Mouse (Mus musculus) embryo, embryonic 10 days (tissue): ENCODE results near the gene Gapt.

ENCODE experiments used
- DNase-seq: peaks from one replicate; pipeline ENCODE4 v3.0.0-alpha.2; 2015; ENCODE audit warnings: low spot score

The Gapt gene

DNA sequence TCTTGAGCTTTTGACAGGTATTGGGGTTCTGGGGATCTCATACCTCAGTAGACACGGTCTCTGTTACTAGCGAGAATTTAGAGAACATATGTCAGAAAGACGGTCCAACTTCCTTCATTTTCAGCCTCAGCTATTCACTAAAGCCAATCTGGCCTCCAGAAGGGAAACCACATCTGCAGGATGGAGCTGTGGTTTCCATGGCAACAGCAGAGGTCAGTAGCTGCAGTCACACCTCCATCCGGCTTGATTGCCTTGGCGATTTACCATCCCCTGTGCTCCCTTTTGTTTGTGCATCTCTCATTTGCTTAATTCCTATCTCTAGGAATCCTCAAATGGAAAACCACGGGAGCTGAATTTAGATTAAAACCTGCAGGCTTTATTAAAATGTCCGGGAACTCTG is 10.3 kb downstream of the Gapt start:
- DNase-seq = peak; percentile 73

DNA sequence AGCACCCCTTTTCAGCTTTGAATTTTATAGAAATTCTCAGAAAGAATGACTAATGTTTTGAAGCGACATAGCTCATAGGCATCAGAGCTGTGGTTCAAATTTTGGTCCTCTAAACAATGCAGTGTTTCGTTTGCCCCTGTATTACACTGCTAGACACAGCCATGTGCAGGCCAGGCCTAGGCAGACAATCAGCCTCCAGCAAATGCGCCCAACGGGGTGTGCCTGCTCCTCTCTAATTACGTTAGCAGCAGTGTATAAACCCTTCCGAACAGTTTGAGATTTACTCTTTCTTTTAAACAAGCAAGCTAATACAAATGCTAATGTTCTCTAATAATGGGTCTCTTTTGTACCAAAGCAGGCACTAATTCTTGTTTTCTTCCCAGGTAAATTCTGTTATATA is 14.4 kb downstream of the Gapt start:
- no peak for DNase-seq

DNA sequence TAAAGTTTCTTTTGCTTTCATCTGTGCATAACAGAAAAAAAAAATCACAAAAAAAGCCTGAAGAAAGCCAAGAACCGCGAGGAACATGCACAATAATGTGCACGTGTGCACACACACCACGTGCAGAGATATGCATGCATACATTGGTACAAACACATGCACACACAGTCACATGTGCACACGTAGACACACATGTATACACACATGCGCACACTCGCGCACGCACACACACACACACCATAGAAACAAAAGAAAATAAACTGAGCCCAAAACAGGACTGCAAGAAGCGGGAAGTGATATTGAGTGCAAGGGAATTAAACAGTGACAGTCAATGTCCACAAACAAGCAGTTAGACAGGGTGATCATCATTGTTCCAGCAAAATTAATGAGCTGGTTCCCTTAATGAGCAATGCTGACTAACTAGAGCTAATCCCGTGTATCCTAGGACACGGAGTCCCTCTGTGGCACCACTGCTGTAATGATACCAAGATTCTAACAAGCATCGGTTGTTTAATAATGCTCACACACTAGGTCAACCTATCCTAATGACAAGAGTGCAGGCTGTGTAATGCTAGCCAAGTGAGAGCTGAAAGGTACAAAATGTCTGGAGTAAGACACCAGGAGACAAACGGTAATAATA is 23.9 kb downstream of the Gapt start:
- DNase-seq = no peak

DNA sequence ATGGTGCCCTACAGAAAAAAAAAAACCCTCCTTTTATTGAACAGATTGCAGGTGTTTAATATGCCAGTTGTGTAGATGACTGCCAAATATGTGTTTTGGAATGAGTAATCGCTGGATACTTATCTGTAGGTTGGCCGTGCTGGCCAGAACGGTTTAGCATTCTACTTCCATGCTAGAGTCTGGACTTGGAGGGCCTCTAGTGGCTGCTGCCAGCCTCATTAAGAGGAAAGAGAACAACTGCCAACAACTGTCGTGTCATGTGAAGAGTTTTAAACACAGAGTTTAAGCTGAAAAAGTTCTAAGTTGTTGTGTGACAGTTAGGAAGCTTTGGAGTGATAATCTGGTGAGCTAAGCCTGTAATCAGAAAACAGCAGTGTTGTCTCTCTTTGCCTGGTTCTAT is 38.3 kb downstream of the Gapt start:
- DNase-seq = no peak

DNA sequence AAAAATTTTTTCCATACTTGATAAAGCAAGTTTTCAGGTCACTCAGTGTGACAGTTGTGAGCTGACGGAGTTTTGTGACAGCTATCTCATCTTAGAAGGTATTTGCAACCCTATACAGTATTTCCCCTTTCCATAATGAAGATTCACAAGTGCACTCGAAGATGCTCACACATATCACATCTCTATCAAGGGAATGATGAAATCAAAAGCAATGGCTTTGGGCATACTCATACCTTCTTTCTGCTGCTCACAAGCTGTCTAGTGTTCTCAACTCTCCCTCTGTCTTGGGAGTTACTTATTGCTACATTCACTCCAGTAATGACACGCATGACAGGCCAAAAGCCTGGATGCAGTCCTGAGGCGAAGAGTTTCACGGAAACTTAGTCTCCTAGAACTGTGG is 49.8 kb downstream of the Gapt start:
- DNase-seq = no peak
